Mouse (Mus musculus) kidney, adult 2 months (tissue): ENCODE measurements around the gene Tmem251. TPM values are rescaled to one million over a fixed set of nuclear protein-coding genes. Genes with fewer than 3 reads are reported as not detected.

ENCODE experiments used
- DNase-seq: peaks from one replicate; pipeline ENCODE4 v3.0.0; 2021
- H3K27ac ChIP-seq: fragments of 200-500 bp; 2 replicates; pipeline ENCODE4 v1.5.1; 2012; ENCODE audit warnings: low read depth, low read length, control low read depth, inconsistent platforms; ENCODE audit not compliant: insufficient read depth
- H3K27me3 ChIP-seq: fragments of 200-500 bp; replicated peaks from 2 replicates; pipeline ENCODE4 v1.6.1; 2012; ENCODE audit warnings: mild to moderate bottlenecking, moderate library complexity, low read length, inconsistent platforms; ENCODE audit not compliant: control insufficient read depth, insufficient read depth
- H3K36me3 ChIP-seq: fragments of 200-500 bp; 2 replicates; pipeline ENCODE4 v1.6.1; 2012; ENCODE audit warnings: mild to moderate bottlenecking, moderate library complexity, low read length, inconsistent platforms; ENCODE audit not compliant: control insufficient read depth, insufficient read depth
- H3K4me1 ChIP-seq: fragments of 200-500 bp; 2 replicates; pipeline ENCODE4 v1.6.1; 2011; ENCODE audit warnings: low read length; ENCODE audit not compliant: control insufficient read depth, insufficient read depth
- H3K4me3 ChIP-seq: fragments of 200-500 bp; 2 replicates; pipeline ENCODE4 v1.5.1; 2011; ENCODE audit warnings: mild to moderate bottlenecking, low read depth, low read length, control low read depth; ENCODE audit not compliant: insufficient read depth
- CTCF ChIP-seq: fragments of 200-500 bp; conservative IDR thresholded peaks from 2 replicates; pipeline ENCODE4 v1.5.1; 2011; ENCODE audit warnings: low read depth, mild to moderate bottlenecking, control low read depth, low read length, moderate library complexity, mixed read lengths; ENCODE audit not compliant: insufficient read depth, insufficient read length
- POLR2A ChIP-seq: fragments of 200-500 bp; IDR thresholded peaks from one replicate; pipeline ENCODE4 v1.6.1; 2011; ENCODE audit warnings: low read depth, low read length, control low read depth
- WGBS: fragments of 180-500 bp; shearing (Covaris S2); methylation state at CpG from one replicate; pipeline ENCODE4 v1.1.7; 2018; 5-methylcytosine and 5-hydroxymethylcytosine counted together
- polyA plus RNA-seq: library from polyadenylated mRNA; depleted of rRNA; stranded (reverse); fragments of >200 nt; gene quantifications from 2 replicates; pipeline ENCODE4 v1.2.3, GENCODE M21; 2012

Tmem251 gene
- polyA plus RNA-seq, 1 experiment: 2.9 TPM

- Histone ChIP-seq H3K4me3 (no peak overlapping the region), H3K27me3 (no peaks in the 10 kb centered on the region), H3K4me1 (peaks cover 6% of the 10 kb centered on the region), H3K27ac (no peak overlapping the region), H3K36me3 (no peaks in the 10 kb centered on the region)
- no peak for TF ChIP-seq CTCF
- DNase-seq: no peak
- WGBS: 64% methylated on average over 7 of the region's 7 CpGs
Measured at GRCm38 (mm10) chr12:102725761-102726175, 17.8 kb upstream of the Tmem251 start.

GRCm38 (mm10) chr12:102729855-102730797 lies 13.4 kb upstream of the Tmem251 start:
- H3K27ac ChIP-seq: peak overlapping the region; percentile 44; the same call in 1 of the 2 replicates
- peak; percentile 84 for DNase-seq
- TF ChIP-seq CTCF: no peak
- no peak for TF ChIP-seq POLR2A

GRCm38 (mm10) chr12:102730798-102731619 lies 12.6 kb upstream of the Tmem251 start:
- WGBS: 24% methylated on average over 16 of the region's 16 CpGs
- peak; percentile 48 for DNase-seq
- TF ChIP-seq POLR2A (no peak), CTCF (no peak)

More at GRCm38 (mm10) chr12:102729855-102730797, 13.4 kb upstream of the Tmem251 start:
- H3K4me3 ChIP-seq: peak overlapping the region; percentile 11; the same call in 1 of the 2 replicates
- 43% methylated on average over 26 of the region's 26 CpGs for WGBS
- H3K27me3 ChIP-seq: no peaks in the 10 kb centered on the region
- H3K4me1 ChIP-seq: peaks cover 10% of the 10 kb centered on the region
- no peaks in the 10 kb centered on the region for H3K36me3 ChIP-seq

GRCm38 (mm10) chr12:102733381-102733780 lies 10.2 kb upstream of the Tmem251 start:
- Histone ChIP-seq H3K4me3 (no peak overlapping the region), H3K36me3 (no peaks in the 10 kb centered on the region), H3K27me3 (no peaks in the 10 kb centered on the region), H3K27ac (no peak overlapping the region), H3K4me1 (peaks cover 10% of the 10 kb centered on the region)
- WGBS: 21% methylated on average over 4 of the region's 5 CpGs
- TF ChIP-seq POLR2A: no peak
- TF ChIP-seq CTCF: peak; percentile 78
- DNase-seq: peak; percentile 64

More at GRCm38 (mm10) chr12:102730798-102731619, 12.6 kb upstream of the Tmem251 start:
- Histone ChIP-seq H3K4me1 (peaks cover 10% of the 10 kb centered on the region), H3K27ac (peak overlapping the region; percentile 44; the same call in 1 of the 2 replicates), H3K4me3 (0 out of 2 replicates have a peak overlapping the region, but pooled peaks have one; percentile 11), H3K27me3 (no peaks in the 10 kb centered on the region), H3K36me3 (no peaks in the 10 kb centered on the region)

DNA sequence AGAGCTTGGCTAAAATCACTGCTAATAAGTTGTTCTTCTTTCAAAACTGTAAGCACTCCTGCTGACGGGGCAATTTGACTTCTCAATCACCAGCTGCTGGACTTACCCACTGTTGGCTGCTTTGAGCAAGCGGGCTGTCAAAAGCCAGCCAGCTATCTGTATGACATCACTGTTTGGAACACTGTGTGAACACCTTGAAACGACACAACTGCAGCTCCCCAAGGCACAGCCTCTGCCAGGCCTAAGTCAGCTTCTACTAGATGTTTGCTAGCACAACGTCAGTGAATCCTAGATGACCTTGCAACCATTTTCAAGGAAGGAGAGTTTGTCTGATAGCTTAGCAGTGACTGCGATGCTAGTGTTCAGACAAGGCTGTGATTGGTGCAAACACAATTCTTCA lies 4.5 kb upstream of the Tmem251 start:
- DNase-seq: no peak
- peaks cover 3% of the 10 kb centered on the region; the same call in 1 of the 2 replicates for H3K4me1 ChIP-seq
- WGBS: 74% methylated on average over 5 of the region's 5 CpGs
- no peaks in the 10 kb centered on the region for H3K27me3 ChIP-seq
- no peak overlapping the region for H3K27ac ChIP-seq
- H3K4me3 ChIP-seq: no peak overlapping the region
- no peaks in the 10 kb centered on the region for H3K36me3 ChIP-seq
- TF ChIP-seq CTCF: no peak
- TF ChIP-seq POLR2A: no peak

GRCm38 (mm10) chr12:102740285-102740684 lies 3.3 kb upstream of the Tmem251 start:
- 66% methylated on average over 3 of the region's 3 CpGs for WGBS
- H3K4me3 ChIP-seq: no peak overlapping the region
- peaks cover 8% of the 10 kb centered on the region for H3K4me1 ChIP-seq
- H3K27me3 ChIP-seq: no peaks in the 10 kb centered on the region
- H3K27ac ChIP-seq: no peak overlapping the region
- DNase-seq: no peak
- TF ChIP-seq CTCF (peak; percentile 32; the same call in 1 of the 2 replicates), POLR2A (no peak)
- no peaks in the 10 kb centered on the region for H3K36me3 ChIP-seq
